Mouse (Mus musculus) myocyte (in vitro differentiated cells): ENCODE data around the gene Tssk1. TPM values are rescaled to one million over a fixed set of nuclear protein-coding genes. Genes with fewer than 3 reads are reported as not detected.

Experiments
- H3K27me3 ChIP-seq: one replicate; pipeline ENCODE4 v1.6.1; 2011; ENCODE audit not compliant: control insufficient read depth, insufficient read depth, insufficient read length
- H3K36me3 ChIP-seq: one replicate; pipeline ENCODE4 v1.6.1; 2011; ENCODE audit not compliant: control insufficient read depth, insufficient read depth
- H3K4me2 ChIP-seq: one replicate; pipeline ENCODE4 v1.6.1; 2011; ENCODE audit warnings: low read depth, control low read depth
- H3K4me3 ChIP-seq: one replicate; pipeline ENCODE4 v1.5.1; 2011; ENCODE audit warnings: mild to moderate bottlenecking, control low read depth, moderate library complexity
- H3K79me2 ChIP-seq: one replicate; pipeline ENCODE4 v1.6.1; 2011; ENCODE audit not compliant: control insufficient read depth, insufficient read depth
- H3ac ChIP-seq: one replicate; pipeline ENCODE4 v1.6.1; 2011; ENCODE audit not compliant: control insufficient read depth, insufficient read length
- CEBPB ChIP-seq: IDR thresholded peaks from 2 replicates; pipeline ENCODE4 v1.6.1; 2011; ENCODE audit warnings: mild to moderate bottlenecking, moderate library complexity; ENCODE audit not compliant: poor library complexity, insufficient read depth, severe bottlenecking
- E2F4 ChIP-seq: IDR thresholded peaks from one replicate; pipeline ENCODE4 v1.6.1; 2011; ENCODE audit warnings: mild to moderate bottlenecking, control low read depth, moderate library complexity; ENCODE audit not compliant: insufficient read depth
- MAX ChIP-seq: IDR thresholded peaks from one replicate; pipeline ENCODE4 v1.6.1; 2011; ENCODE audit warnings: low read depth, mild to moderate bottlenecking, control low read depth
- MYOD1 ChIP-seq, 3 experiments: IDR thresholded peaks; one replicate each; pipeline ENCODE4 v1.6.1; 2011; ENCODE audit warnings: control low read depth in 2 of 3, low read depth in 2 of 3, mild to moderate bottlenecking in 2 of 3, moderate library complexity in 1 of 3; ENCODE audit not compliant: insufficient read length in 2 of 3, control insufficient read depth in 1 of 3
- MYOG ChIP-seq, 3 experiments: IDR thresholded peaks; one replicate each; pipeline ENCODE4 v1.6.1; 2011; ENCODE audit warnings: control low read depth in 2 of 3, low read depth in 2 of 3, mild to moderate bottlenecking in 2 of 3; ENCODE audit not compliant: insufficient read length in 2 of 3, control insufficient read depth in 1 of 3, insufficient read depth in 1 of 3
- POLR2A ChIP-seq: IDR thresholded peaks from one replicate; pipeline ENCODE4 v1.6.1; 2011; ENCODE audit warnings: low read depth, mild to moderate bottlenecking, control low read depth, moderate library complexity; ENCODE audit not compliant: insufficient read length
- POLR2AphosphoS2 ChIP-seq: IDR thresholded peaks from one replicate; pipeline ENCODE4 v1.6.1; 2011; ENCODE audit warnings: low read depth, control low read depth; ENCODE audit not compliant: insufficient read length
- REST ChIP-seq: IDR thresholded peaks from one replicate; pipeline ENCODE4 v1.6.1; 2011; ENCODE audit warnings: mild to moderate bottlenecking, control low read depth, moderate library complexity; ENCODE audit not compliant: insufficient read depth, insufficient read length
- SRF ChIP-seq: IDR thresholded peaks from one replicate; pipeline ENCODE4 v1.6.1; 2011; ENCODE audit warnings: low read depth; ENCODE audit not compliant: control insufficient read depth, insufficient read length
- TCF12 ChIP-seq: IDR thresholded peaks from one replicate; pipeline ENCODE4 v1.6.1; 2011; ENCODE audit warnings: mild to moderate bottlenecking, control low read depth; ENCODE audit not compliant: poor library complexity, insufficient read depth, severe bottlenecking
- TCF3 ChIP-seq: IDR thresholded peaks from one replicate; pipeline ENCODE4 v1.6.1; 2011; ENCODE audit warnings: low read depth, control low read depth; ENCODE audit not compliant: insufficient read length
- USF1 ChIP-seq: IDR thresholded peaks from one replicate; pipeline ENCODE4 v1.6.1; 2011; ENCODE audit warnings: low read depth, mild to moderate bottlenecking, control low read depth, moderate library complexity
- polyA plus RNA-seq: library from polyadenylated mRNA; unstranded; fragments of >200 nt; fragmentation: generic; extraction: Trizol; gene quantifications from one replicate; pipeline ENCODE4 v1.2.1, GENCODE M21; 2012; ENCODE audit warnings: missing spikeins

Gene Tssk1
- polyA plus RNA-seq, 1 experiment, result 0.07 TPM

DNA sequence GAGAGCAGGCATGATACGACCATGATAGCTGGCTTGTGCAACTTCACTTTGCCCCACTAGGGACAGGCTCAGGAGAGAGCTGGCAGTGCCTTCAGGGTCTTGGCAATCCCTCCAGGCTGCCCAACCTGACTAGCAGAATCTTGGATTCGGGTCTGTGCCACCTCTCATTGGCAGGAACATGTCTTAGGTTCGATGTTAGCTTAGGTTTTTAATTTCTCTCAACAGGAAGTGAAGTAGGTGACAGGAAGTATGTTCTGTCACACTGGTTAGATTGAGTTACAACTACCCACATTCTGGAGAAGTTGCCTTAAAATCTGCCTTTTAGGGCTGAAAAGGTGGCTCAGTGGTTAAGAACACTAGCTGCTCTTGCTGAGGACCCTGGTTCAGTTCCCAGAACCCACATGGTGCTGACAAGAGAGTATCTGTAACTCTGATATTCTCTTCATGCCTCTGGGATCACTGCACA lies 40.5 kb downstream of the Tssk1 start:
- H3K79me2 ChIP-seq, result no peaks in the 10 kb centered on the region
- no peaks in the 10 kb centered on the region for H3K36me3 ChIP-seq
- H3K4me3 ChIP-seq, result no peak overlapping the region
- no peak overlapping the region for H3K4me2 ChIP-seq
- no peak overlapping the region for H3ac ChIP-seq
- H3K27me3 ChIP-seq, result peaks cover 57% of the 10 kb centered on the region
- TF ChIP-seq MYOD1 (IDR thresholded peaks at IDR 0.05; ENCODE audit: control insufficient read depth in 1 of 3, insufficient read length in 2 of 3, low read depth in 2 of 3) (no peak), CEBPB (no peak), MAX (no peak), MYOG (IDR thresholded peaks at IDR 0.05; ENCODE audit: control insufficient read depth in 1 of 3, insufficient read depth in 1 of 3, insufficient read length in 2 of 3, low read depth in 2 of 3) (no peak), POLR2A (no peak), TCF3 (no peak), REST (no peak), TCF12 (no peak), POLR2AphosphoS2 (no peak), USF1 (no peak), SRF (no peak), E2F4 (no peak)

DNA sequence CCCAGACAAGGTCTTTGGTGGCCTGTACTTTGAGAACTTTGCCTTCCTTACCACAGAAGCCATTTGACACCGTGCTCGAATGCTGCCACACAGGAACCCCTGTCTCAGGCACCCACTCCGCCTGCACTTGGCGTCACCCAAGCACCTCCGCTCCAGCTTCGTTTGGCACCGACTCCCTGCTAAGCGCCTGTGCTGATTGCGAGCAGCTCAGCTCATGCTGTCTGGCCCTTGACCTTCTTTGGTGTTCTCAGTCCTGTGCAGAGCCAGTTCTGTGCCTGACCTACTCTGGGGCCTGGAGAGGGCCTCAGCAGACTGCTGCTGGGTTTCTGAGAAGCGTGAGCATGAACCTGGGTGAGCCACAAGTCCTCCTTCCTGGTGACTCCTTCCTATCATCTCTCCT lies 42.8 kb downstream of the Tssk1 start:
- TF ChIP-seq TCF12, result no peak
- H3K4me3 ChIP-seq, result no peak overlapping the region
- no peak overlapping the region for H3K4me2 ChIP-seq
- no peaks in the 10 kb centered on the region for H3K36me3 ChIP-seq
- H3K79me2 ChIP-seq, result no peaks in the 10 kb centered on the region
- H3K27me3 ChIP-seq, result peaks cover 52% of the 10 kb centered on the region
- H3ac ChIP-seq, result no peak overlapping the region

DNA sequence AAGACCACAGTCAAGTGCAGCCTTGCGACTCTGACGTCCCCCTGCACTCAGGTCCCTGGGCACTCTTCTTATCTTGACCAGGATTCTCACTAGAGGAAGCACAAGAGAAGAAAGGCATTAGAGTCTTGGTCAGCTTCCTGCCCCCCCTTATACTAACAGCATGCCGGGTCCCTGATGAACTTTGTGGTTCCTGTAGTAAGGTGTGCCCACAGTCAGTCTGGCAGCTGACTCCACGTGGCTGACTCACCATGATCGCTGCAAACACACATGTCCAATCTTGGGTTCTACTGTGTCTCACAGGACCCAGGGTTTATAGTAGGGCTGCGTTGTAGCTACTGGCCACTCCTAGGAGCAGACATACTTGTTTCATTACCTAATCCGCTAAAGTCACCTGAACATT lies 44.2 kb downstream of the Tssk1 start:
- no peaks in the 10 kb centered on the region for H3K79me2 ChIP-seq
- peaks cover 50% of the 10 kb centered on the region for H3K27me3 ChIP-seq
- no peak for TF ChIP-seq MYOG (IDR thresholded peaks at IDR 0.05; ENCODE audit: control insufficient read depth in 1 of 3, insufficient read depth in 1 of 3, insufficient read length in 2 of 3, low read depth in 2 of 3)
- no peak for TF ChIP-seq TCF3
- TF ChIP-seq TCF12, result no peak
- no peak for TF ChIP-seq POLR2A
- no peak for TF ChIP-seq REST
- TF ChIP-seq CEBPB, result no peak
- TF ChIP-seq SRF, result no peak
- TF ChIP-seq MAX, result no peak
- no peak for TF ChIP-seq MYOD1 (IDR thresholded peaks at IDR 0.05; ENCODE audit: control insufficient read depth in 1 of 3, insufficient read length in 2 of 3, low read depth in 2 of 3)
- no peak for TF ChIP-seq POLR2AphosphoS2
- TF ChIP-seq USF1, result no peak
- TF ChIP-seq E2F4, result no peak

DNA sequence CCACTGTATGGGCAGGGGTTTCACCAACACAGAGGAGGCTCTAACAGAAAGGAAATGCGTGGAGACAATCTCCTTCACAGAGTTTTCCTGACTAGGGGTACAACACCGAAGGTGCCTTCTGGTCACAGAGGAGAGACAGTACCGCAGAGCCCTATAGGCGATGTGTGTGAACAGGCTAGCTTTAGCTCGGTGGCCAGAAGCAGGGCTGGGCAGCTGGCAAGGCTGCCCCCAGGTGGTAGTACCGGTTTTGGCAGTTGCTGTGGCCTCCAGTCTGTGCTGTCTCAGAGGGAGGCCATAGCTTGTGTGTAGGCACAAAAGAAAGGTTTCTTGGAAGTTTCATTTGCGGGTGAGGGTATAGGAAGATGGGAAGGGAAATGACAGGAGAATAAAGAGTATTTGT lies 44.8 kb downstream of the Tssk1 start:
- no peaks in the 10 kb centered on the region for H3K79me2 ChIP-seq
- H3K36me3 ChIP-seq, result no peaks in the 10 kb centered on the region
- no peak overlapping the region for H3K4me2 ChIP-seq
- no peak overlapping the region for H3K4me3 ChIP-seq
- no peak for TF ChIP-seq USF1
- no peak for TF ChIP-seq TCF3
- TF ChIP-seq MAX, result no peak
- no peak for TF ChIP-seq POLR2A
- TF ChIP-seq CEBPB, result no peak
- TF ChIP-seq REST, result no peak
- no peak for TF ChIP-seq MYOG (IDR thresholded peaks at IDR 0.05; ENCODE audit: control insufficient read depth in 1 of 3, insufficient read depth in 1 of 3, insufficient read length in 2 of 3, low read depth in 2 of 3)
- no peak for TF ChIP-seq TCF12
- H3K27me3 ChIP-seq, result peaks cover 44% of the 10 kb centered on the region
- H3ac ChIP-seq, result no peak overlapping the region

More for the DNA sequence above, 44.2 kb downstream of the Tssk1 start:
- Histone ChIP-seq H3K36me3 (no peaks in the 10 kb centered on the region), H3K4me2 (no peak overlapping the region), H3ac (no peak overlapping the region), H3K4me3 (no peak overlapping the region)

DNA sequence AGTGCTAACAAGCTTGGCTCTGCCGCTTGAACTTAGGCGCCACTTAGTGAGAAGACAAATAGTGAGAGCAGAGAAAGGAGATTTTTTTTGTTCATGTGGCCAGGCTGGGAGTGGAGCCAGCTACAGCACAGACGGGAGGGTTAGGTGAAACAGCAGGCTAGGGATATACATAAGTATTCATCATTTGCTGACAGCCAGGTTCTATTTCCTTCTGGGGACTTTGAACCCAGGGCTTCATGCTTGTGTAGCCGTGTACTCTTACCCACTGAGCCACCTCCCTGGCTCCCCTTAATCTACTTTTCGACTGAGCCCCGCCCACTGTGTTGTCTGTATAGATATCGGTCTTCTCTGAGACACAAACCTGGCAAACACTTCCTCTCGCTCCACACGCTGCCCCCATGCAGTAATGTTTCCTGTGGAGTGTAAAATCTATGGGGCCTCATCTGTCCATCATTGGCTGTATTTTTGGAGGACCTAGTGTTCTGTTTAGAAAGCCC lies 45.3 kb downstream of the Tssk1 start:
- TF ChIP-seq TCF3 (no peak), POLR2AphosphoS2 (no peak), CEBPB (no peak), USF1 (no peak), E2F4 (no peak), TCF12 (no peak), MYOD1 (IDR thresholded peaks at IDR 0.05; ENCODE audit: control insufficient read depth in 1 of 3, insufficient read length in 2 of 3, low read depth in 2 of 3) (no peak), SRF (no peak), REST (no peak), POLR2A (no peak), MYOG (IDR thresholded peaks at IDR 0.05; ENCODE audit: control insufficient read depth in 1 of 3, insufficient read depth in 1 of 3, insufficient read length in 2 of 3, low read depth in 2 of 3) (no peak), MAX (no peak)
- H3K36me3 ChIP-seq, result no peaks in the 10 kb centered on the region
- H3ac ChIP-seq, result no peak overlapping the region
- no peaks in the 10 kb centered on the region for H3K79me2 ChIP-seq
- no peak overlapping the region for H3K4me3 ChIP-seq
- peaks cover 40% of the 10 kb centered on the region for H3K27me3 ChIP-seq
- H3K4me2 ChIP-seq, result no peak overlapping the region
